Mouse (Mus musculus) common myeloid progenitor, adult 5-6 weeks (primary cell): ENCODE results near the gene Tmem183a. TPM values are rescaled to one million over a fixed set of nuclear protein-coding genes. Genes with fewer than 3 reads are reported as not detected.

Source experiments
- ATAC-seq: replicated peaks from 2 replicates; pipeline ENCODE4 v1.8.0; 2016; ENCODE audit warnings: low read depth, mild to moderate bottlenecking, moderate TSS enrichment, inconsistent platforms; ENCODE audit not compliant: poor library complexity, severe bottlenecking
- total RNA-seq: library from RNA; stranded (forward); fragments of 200-1000, 187-1606 nt; gene quantifications from 2 replicates; pipeline ENCODE4 v1.2.3, GENCODE M21; 2017

Tmem183a gene
- total RNA-seq: 44.0 and 51.2 TPM in 2 replicates

DNA sequence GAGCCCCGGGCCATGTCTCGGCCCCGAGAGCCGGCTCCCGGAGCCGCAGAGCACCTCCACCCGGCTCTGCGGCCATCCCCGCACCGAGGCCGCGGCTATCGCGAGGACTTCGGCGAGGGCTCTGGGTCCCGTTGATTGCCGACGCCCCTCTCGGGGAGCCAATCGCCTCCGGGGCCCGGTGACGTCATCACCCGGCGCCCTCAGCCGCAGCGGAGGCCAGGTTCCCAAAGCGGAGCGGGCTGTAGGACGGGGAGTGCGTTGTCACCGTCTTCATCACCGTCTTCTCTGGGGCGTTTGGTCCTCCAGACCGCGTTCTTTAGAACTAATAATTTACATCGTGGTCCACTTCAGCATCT, at the start of gene Tmem183a:
Gene Tmem183a (minus strand): TSS at position 123 of the 356 bp plus-strand sequence.
- ATAC-seq: peak; percentile 98

DNA sequence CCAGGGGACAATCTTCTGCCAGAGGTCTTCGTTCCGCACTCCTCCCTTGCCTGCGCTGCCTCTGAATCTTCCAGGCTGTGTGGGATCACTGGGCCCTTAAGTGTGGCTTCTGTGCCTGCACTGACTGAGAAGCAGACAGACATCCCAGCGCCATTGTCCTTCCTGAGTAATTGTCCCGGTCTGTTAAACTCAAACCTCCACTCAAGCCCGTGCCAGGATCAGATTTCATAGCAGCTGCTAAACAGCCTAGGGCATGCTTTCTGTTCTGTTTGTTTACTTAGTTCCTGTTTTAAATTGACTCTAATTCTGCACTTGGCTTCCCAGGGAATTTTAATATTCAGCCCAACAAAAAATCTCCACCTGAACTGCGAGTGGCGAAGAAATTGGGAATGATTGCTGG, 46.3 kb upstream of the Tmem183a start:
- ATAC-seq: no peak

DNA sequence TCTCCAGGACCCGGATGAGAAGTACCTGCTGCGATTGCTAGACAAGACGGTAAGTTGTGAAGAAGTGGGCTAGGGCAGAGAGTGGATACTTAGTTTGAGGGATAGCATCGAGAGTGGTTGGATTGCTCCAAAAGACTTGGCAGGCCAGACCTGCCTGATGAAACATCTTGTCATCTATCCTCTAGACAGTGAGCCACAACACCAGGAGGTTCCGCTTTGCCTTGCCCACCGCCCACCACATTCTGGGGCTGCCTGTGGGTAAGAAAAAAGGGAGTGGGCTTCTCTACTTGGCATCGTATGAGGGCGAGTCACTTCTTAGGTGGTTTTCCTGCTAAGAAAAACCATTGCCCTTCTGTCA, 44.6 kb upstream of the Tmem183a start:
- peak; percentile 20; the same call in 1 of the 2 replicates for ATAC-seq

DNA sequence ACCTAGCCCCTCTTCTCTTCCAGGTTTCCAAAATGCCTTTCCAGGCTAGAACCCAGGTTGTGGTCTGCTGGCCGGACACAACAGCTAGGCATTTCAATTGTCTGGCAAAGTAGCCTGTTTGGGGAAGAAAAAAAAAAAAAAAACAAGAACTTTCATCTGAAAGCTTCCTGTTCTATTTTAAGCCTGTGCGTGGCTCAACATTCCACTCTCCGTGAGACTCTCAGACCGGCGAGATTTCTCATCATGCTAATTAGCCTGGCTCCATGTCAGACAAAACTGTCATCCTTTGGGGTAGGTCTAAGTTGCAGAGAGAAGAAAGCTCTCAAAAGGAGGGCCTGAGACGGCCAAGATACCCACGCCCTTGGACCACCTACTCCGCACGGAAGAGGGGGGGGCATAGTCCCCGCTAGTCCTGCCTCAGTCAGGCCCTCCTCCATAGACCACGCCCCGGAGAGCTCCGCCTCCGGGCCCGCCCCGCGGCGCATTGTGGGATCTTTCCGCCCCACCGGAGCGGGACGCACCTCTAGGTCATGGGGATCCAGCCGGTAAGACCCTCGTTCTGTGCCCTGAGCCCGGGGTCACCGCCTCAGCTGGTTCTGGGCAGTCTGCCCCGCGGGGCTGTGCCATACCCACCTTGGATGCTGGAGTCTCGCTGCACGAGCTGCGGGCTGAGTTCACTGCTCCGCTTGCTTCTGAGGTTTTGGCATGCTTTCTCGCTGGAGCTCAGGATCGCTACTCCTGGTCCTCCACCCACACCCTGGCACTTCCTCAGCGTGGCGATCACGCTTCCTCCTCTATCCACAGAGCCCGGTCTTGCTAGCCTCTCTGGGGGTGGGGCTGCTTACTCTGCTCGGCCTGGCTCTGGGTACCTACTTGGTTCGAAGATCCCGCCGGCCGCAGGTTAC, 44.0 kb upstream of the Tmem183a start, which contains the start of gene Cyb5r1:
Gene Cyb5r1 (plus strand): TSS at position 51 of the 905 bp plus-strand sequence.
- ATAC-seq: peak; percentile 95

DNA sequence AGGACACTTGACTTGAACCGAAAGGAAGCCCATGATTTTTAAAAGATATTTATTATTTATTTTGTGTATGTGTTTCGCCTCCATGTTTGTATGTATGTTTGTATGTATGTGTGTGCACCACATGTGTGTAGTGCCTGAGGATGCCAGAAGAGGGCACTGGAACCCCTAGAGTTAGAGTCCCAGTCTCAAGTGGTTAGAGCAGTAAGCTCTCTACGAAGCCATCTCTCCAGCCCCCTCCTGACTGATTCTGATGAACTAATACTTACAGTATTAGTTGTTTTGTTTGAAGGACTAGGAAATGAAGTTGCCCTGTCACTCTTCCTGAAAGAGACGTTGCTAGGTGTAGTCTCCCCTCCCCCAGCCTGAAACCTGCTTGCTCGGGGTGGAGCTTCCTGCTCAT, 38.0 kb upstream of the Tmem183a start:
- no peak for ATAC-seq

DNA sequence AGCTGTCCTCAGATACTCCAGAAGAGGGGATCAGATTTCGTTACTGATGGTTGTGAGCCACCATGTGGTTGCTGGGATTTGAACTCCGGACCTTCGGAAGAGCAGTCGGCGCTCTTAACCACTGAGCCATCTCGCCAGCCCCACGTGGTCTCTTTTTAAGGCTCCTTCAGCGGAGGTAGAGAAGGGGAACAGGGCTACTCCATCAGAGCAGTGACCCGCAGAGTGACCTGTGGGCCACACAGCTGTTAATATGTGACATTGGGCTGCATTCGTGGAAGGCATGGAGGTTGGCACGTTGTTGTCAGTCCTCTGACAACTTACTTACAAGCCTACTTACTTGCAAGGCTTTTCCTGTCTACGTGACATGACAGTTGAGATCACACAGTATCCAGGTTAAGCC, 36.4 kb upstream of the Tmem183a start:
- no peak for ATAC-seq

DNA sequence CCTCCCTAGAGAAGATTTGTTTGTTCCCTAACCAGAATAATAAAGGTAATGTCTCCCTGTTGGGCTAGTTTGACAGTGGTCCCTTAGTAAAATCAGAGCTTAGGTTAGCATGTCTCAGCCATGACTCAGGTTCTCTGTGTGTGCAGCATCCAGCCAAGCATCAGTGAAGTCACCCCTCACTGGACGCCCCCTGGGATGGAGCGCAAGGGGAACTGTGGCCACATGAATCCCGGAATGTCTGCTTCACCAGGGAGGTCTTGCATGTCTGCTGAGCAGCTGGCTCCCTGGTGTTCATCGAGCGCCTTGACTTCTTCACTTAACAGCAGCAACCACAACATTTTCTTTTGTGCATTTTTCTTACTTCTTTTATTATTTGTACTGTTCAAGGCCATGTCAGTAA, 32.0 kb upstream of the Tmem183a start:
- ATAC-seq: no peak

DNA sequence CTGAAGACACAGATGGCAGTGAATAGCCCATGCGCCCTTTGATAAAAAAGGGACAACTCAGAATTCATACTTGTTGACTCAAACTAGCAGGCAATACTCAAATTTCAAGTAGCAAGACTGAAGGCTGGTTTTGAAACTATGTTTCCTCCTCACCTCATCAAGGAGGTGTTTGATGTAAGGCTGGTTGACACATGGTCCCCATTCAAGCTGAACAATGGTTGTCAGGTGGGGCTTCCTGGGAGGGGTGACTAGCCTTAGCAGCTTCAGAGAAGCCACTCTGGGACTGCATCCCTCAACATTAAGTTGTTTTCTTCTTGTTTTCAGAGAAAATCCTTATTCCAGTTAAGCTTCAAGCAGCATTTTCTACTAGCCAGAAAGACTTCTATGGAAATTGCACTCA, 23.9 kb upstream of the Tmem183a start, which contains the start of gene 4933406M09Rik:
Gene 4933406M09Rik (plus strand): TSS at position 275 of the 400 bp plus-strand sequence.
- ATAC-seq: no peak

DNA sequence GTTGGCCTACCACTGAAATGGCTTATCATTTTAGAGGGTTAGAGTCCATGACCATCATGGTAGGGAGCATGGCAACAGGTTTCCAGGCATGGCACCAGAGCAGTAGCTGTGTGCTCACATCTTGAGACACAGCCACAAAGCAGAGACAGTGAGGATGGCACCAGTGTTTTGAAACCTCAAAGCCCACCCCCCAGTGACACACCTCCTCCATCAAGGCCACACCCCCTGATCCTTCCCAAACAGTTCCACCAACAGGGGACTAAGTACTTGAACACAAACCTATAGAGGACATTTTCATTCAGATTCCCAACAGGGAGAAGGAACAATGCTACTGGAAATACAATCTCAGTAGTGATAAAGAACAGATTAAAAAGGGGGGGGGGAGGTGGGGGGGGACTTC, 23.4 kb upstream of the Tmem183a start:
- ATAC-seq: no peak

DNA sequence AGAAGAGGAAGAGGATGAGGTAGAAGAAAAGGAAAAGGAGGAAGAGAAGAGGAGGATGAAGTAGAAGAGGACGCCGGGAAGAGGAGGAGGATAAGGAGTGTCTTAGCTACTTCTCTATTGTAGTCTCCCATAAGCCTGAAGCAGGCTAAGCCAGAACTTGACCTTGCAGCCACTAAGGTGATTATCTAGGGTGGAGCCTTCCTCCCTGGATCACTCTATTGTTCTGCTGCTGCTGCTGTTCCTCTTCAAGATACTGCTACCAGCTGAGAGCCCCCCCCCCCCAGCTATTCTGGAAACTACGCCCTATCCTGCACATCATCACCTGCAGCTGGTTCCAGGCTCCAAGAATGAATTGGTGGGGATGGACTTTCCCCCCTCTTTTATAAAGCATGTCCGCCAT, 22.8 kb upstream of the Tmem183a start:
- no peak for ATAC-seq

DNA sequence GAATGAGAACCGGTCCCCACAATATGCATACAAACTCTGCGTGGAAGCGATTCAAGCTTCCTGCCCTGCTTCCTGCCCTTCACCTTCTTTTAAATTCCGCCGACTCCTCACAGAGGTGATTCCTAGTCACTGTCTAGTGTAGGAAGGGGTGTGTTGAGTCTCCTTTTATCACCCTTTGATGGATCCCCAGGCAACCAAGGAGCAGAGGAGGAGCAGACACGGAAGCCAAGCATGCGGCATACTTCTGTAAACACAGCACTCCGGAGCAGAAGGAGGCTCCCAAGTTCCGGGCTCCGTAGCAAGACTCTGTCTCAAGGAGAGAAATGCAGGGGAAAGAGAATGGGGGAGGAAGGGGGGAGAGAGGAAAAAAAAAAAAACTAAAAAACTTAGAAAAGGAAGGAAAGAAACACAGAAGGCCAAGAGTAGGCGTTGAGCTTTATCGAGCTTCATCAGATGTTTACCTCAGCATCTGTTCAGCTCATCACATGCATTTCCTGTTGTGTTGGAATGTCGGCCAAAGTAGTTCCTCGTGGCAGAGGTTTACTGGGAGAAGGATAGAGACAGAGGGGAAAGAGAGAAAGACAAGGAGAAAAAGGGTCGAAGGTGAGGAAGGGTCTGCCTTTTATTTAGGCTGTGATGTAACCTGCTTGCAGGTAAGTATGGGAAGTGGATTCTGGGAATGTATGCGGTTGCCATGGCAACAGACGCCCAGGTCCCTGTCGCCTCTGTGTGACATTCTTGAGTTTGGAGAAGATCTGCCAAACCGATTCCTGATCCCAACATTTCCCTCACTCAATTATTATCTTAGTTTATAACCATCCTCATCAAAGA, 20.2 kb upstream of the Tmem183a start:
- ATAC-seq: peak; percentile 45

DNA sequence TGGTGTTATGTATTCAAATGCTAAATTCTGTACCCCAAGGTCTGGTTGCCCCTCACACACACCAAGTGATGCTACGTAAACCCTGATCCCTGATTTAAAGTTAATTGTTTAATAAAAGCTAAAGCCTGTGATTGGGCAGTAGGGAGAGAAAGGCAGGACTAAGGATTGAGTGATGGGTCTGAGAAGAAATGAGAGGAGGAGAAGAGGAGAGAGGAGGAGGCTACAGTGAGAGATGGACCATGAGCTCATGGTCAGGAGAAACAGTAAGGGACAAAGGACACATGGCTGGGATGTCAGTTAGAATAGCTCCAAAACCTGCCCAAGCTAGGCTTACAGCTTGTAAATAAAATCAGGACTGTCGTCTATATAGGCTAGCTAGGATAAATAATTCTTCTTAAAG, 19.3 kb upstream of the Tmem183a start:
- no peak for ATAC-seq

DNA sequence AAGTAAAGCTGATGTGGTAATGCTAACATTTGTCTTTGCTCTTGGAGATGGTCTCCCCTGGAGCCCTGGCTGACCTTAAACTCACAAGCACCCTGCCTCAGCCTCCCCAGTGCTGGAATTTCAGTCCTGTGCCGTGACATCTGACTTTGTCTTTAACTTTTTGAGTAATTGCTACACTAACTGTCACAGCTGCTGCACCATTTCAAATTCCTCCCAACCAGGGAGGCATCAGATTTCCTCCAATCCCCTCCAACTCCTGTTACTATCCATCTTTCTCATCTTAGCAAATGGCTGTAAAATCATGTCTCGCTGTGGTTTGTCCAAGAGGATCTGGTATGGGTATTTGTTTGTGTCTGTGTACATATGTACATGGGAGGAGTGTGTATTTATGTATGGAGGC, 12.3 kb upstream of the Tmem183a start:
- ATAC-seq: no peak

DNA sequence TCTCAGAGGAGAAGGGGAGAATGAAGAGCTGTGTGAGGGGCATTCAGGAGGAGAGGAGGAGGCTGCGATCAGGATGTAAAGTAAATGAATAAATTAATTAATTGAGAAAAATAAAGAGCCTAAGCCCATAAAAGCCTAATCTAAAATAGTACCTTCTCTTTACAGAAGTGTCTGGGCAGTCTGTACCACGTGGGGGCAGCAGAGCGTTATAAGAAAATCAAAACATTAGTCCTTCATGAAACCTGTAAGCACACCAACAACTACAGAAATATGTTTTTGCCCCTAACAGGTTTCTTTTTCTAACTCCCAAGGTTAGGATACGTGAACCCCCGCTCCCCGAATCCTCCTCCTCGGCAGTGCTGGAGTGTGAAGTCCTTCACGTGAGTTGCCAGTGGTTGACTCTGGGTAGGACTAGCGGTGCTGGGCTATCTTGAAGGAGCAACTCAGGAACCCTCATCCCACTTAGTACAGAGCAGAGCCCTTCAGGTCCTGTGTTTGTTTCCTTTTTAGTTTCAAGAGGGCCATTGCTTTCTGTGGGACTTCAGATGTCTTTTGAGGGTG, 7.1 kb upstream of the Tmem183a start:
- peak; percentile 84 for ATAC-seq

DNA sequence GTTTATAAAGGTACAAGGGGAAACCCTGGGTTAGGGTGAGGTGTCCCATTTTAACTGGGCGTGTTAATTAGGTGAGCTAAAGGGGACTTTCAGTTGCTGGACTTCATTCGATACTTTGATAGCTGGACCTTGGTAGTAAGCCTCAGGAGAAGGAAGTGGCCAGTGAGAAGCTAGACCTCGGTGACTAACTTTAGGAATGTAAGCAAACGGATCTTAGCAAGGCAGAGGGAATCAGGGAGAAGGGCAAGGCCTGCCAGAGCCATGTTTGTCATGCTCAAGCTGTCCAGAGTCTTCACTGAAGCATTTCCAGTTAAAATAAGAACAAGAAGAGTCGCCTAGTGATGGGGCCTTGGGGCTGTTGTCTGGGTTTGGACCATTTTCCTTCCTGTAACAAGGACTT, 3.7 kb upstream of the Tmem183a start:
- ATAC-seq: no peak

DNA sequence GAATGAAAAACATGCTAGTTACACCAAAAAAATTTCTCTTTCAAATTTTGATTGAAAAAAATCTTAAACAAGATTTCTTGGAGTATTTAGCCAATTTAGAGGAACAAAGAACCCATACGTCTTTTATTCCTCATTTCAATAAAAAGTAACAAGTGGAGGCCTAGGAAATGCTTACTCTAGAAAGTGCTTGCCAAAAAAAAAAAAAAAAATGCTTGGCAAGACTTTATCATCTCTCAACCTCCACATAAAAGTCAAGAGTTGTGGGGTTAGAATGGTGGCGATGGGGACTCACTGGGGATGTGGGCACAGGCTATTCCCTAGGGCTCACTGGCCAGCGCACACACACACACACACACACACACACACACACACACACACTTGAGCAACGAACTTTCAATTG, 1.4 kb upstream of the Tmem183a start:
- ATAC-seq: no peak

DNA sequence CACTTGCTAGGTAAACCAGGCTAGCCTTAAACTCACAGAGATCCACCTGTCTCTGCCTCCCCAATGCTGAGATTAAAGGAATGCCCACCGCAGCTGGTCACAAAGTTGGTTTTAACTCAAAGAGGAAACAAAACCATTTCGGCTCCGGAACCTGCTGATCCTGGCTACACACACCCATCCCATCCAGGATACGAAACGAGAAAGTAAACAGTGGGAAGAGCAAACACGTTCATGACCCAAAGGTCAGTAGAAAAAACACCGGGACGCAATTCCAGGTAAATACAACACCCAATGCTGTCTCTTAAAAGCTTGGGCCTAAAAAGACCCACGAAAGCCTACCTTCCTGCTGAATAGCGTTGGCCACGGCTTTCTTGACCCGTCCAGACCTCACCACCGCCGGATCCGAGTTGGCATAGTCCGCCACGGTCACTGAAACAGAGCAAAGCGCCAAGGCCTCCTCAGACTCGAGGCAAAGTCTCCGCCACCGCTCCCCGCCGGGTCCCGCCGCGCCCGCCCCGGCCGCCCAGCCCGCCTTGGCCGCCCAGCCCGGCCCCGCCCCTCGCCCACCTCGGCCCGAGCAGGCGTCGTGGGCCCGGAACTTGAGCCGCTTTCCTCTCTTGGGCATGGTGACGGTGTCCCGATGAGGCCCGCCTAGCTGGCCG, 453 bp downstream of the Tmem183a start:
- peak; percentile 28 for ATAC-seq

DNA sequence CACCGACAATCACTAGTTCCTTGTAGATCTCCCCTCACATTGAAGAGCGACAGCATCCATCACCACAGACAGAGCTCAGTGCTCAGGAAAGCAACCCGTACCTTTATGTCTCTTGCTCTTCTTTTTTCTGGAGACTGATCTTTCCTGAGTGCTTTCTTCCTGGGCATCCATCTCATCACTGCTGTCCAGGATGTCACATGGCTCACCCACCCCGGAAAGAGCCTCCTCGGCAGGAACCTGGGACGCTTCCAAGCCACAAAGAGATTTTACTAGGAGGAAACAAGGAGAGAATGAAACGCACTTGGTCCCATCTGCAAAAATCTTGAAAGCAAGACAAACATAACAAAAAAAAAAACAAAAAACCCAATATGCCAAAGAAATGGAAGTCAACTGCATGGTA, 1.1 kb downstream of the Tmem183a start:
- ATAC-seq: no peak

DNA sequence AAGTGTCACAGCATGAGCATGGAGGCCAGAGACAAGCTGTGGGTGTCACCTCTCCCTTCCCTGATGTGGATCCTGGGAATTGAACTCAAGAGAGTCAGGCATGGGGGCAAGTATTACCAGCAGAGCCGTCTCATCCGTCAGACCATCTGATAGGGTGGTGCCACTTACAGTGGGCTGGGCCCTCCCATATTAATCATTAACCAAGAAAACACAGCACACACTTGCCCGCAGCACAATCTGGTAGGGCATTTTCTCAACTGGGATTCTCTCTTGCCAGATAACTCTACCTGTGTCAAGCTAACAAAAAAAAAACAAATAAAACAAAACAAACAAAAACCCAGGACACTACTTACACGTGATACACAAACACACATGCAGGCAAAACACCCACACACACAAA, 4.3 kb downstream of the Tmem183a start:
- no peak for ATAC-seq

DNA sequence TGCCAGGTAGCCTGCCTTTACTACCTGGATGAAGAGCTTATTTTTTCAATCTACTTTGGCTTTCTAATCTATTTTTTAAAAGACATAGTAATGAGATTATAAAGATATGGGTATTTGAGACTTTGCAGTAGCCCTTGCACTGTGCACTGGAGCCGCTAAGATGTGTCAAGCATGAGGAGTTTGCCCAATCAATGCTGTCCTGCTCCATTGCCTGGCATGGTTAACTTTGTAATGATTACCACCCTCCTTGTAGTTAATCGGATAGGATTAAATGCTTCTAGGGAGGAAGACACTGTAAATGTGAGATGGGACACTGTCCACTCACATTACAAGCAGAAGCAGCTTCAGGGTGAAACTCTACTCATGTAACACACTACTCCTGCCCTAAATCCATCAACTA, 8.5 kb downstream of the Tmem183a start:
- no peak for ATAC-seq
